Mouse (Mus musculus) G1E (cell line): ENCODE results near the gene Phgr1.

ENCODE experiments used
- CTCF ChIP-seq: IDR thresholded peaks from 2 replicates; pipeline ENCODE4 v1.5.1; 2012; ENCODE audit warnings: low read depth, low read length, inconsistent platforms, mixed read lengths
- GATA1 ChIP-seq: IDR thresholded peaks from 2 replicates; pipeline ENCODE4 v1.6.1; 2012; ENCODE audit warnings: borderline replicate concordance, low read length, inconsistent platforms, mixed read lengths
- GATA2 ChIP-seq: IDR thresholded peaks from 2 replicates; pipeline ENCODE4 v1.6.1; 2012; ENCODE audit warnings: low read depth, low read length, inconsistent platforms, borderline replicate concordance
- POLR2AphosphoS5 ChIP-seq: IDR thresholded peaks from 2 replicates; pipeline ENCODE4 v1.6.1; 2012; ENCODE audit warnings: low read depth, low read length, inconsistent platforms; ENCODE audit not compliant: insufficient replicate concordance

- no peak for TF ChIP-seq CTCF
- TF ChIP-seq GATA2 = no peak
- no peak for TF ChIP-seq GATA1
- TF ChIP-seq POLR2AphosphoS5 = no peak
Observed at GRCm38 (mm10) chr2:118781115-118781514, 8.5 kb downstream of the Phgr1 start.
